Mouse (Mus musculus): ENCODE results near the gene Bloc1s1.
A peak's percentile ranks its signal among the peaks of the same experiment; 100 is the strongest.

Bloc1s1 gene

DNA sequence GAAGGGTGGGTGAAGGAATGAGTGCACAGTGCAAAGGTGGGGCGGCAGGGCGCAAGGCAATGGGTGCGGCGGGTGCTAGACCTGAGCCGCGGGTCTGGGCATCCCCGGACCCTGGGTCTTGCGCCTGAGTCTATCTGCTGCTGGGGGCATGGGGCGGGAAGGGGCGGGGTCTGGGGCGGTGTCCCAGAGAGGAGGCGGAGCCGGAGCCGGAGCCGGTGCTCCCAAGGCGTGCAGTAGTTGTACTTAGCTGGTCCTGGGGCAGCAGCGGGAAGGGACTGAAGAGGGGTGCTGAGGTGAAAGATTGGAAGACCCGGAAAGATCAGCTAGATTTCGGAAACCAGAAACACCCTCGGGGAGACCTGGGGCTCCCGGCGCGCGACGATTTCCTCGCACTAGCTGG lies 9.7 kb upstream of the Bloc1s1 start, which contains the start of gene Itga7:
Itga7 (plus strand) TSS at position 245 of the 400 bp plus-strand sequence.
- peak; percentile 45 to 69 for DNase-seq (ENCODE audit: inconsistent age in 2 of 2, low spot score in 1 of 2)

DNA sequence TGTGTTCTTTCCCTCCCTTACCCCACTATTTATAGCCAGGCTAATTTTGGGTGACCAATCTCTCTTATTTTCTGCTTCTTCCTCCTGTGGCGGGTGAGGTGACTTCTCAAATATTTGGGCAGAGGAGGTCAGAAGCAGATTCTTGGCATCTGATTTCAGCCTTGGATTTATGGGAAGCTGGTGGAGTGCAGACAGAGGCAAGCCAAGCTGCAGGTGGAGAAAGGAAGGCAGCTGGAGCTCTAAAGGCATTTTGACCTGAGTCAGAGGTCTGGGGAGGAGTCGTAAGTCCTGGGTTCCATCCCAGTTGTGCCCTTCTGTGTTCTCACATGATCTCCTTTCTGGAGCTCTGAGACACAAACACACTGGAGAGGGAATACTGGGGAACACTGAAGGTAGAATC lies 7.6 kb upstream of the Bloc1s1 start:
- DNase-seq (ENCODE audit: inconsistent age in 2 of 2, low spot score in 1 of 2): peak in 1 of 2 experiments; percentile 55

DNA sequence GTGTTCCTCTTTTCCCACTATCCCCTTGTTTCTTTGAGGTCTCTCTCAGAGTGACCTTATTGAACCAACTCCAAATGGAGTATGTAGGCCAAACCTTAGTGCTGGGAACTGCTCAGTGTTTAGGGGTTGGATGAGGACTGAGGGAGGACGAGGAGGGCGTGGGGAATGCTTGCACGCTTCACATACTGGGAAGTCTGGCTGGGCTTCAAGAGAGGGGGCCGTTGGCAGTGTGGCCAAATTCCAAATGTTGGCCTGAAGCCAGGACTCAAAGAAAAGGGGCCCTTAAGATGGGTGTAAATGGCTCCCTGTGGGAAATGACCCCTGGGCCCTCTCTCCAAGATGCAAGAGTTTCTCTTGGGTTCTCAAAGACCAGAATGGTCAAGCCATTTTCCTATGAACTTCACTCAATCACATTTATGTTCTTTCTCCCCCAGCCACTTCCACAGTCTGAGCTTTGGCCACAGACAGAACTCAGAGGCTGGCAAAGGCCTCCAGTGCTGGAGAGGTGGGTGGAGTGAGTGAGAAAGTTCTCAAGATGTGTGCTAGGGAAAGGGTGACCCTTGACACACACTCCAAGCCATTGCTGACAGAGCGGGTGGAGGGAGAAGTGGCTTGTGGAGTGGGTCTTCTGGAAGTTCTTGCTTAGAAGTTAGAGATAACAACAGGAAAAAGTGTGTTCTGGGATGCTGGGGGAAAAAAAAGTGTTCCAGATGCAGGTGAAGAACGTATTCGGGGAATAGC lies 6.0 kb upstream of the Bloc1s1 start:
- no peak for DNase-seq (ENCODE audit: inconsistent age in 2 of 2, low spot score in 1 of 2)

DNA sequence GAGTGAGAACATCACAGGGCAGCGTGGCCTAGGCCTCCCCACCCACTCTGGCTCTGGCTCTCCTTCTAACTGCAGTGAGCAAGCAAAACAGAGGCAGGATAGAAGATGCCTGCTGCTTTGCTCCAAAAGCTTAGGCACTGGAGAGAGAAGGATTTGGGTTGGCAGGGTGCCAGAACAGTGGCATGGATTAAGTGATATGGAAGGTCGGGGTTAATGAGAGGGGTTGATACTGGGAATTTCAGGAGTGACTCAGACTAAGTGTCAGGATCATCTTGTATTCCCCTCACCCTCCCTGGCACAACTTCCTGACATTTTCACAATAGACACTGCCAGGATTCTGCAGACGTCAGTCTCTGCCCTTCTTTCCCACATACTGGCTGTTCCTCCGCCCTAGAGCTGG lies 4.5 kb upstream of the Bloc1s1 start:
- peak in 1 of 2 experiments; percentile 44 for DNase-seq (ENCODE audit: inconsistent age in 2 of 2, low spot score in 1 of 2)

DNA sequence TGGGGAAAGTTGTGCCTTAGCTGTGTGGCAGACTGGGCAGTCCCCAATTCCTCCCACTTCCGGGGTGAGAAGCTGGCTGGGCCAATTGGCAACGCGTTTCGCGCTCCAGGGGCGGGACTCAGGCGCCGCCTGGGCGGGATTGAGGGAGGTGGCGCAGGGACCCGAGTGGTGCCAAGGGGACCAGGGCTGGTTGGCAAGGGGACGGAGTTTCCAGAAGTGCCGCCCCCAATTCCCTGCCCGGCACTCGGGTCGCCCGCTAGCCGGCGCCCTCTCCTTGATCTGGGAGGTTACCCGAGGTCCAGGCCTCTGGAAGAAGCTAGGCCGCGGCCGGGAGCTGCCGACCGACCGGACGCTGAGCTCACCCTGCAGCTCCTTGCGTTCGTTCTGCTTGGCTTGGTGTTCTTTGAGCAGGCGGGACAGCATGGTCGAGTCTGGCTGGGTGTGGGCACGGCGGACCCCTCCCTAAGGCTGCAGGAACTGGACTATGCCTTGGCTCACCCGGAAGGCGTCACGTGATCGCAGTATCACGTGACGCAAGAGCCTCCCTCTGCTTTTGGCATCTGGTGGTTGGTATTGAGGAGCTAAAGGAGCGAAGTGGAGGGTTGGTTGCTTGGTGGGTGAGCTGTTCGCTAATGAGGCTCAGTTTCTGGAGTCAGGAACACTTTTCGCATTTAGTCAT lies 683 bp downstream of the Bloc1s1 start:
- DNase-seq (ENCODE audit: inconsistent age in 2 of 2, low spot score in 1 of 2): peak; percentile 98 to 99

- no peak for DNase-seq (ENCODE audit: inconsistent age in 2 of 2, low spot score in 1 of 2)
Measured at GRCm38 (mm10) chr10:128922822-128923012, 1.1 kb downstream of the Bloc1s1 start, which contains the start of gene Rdh5. TSS of gene Rdh5 (minus strand) at chr10:128922888.

DNA sequence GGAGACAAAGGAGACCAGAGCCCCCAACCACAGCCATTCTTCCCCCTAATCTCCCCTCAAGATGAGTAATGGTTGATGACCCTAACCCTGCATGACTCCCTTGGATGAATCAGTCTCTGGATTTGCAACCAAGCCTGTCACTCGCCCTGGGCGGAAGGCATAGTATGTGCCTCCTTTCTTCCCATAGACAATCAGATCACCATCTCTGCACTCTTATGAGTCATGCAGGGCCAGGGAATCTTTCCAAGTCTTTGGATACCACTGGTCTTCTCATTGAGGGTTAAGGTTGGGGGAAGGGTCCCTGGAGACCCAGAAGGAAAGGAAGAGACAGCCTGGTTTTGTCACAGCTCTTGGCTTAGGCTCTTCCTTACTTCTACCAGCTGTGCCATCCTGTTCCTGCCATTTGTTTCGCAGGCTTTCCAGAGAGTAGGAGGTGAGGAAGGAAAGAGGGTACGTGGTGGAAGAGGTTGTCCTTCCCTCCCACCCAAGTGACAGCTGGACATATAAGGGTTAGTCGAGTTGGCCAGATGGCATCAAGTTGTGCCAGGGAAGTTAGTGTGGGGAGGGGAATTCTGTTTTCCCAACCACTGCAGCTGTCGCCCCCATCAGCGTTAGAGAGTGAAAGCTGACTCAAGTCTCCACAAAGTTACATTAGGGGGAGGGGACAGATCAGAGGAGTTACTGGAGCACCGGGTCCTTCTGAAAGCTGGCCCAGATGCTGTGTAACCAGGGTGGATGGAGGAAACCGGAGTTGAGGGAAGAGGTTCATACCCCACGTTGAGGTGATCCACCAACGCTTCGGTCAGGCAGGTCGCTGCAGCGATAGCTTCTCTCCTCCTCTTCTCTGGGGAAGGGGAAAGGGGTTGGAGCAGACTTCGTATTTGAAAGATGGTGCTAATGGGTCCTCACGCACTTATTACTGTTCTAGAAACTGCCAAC lies 1.7 kb downstream of the Bloc1s1 start:
- peak; percentile 80 to 86 for DNase-seq (ENCODE audit: inconsistent age in 2 of 2, low spot score in 1 of 2)

DNA sequence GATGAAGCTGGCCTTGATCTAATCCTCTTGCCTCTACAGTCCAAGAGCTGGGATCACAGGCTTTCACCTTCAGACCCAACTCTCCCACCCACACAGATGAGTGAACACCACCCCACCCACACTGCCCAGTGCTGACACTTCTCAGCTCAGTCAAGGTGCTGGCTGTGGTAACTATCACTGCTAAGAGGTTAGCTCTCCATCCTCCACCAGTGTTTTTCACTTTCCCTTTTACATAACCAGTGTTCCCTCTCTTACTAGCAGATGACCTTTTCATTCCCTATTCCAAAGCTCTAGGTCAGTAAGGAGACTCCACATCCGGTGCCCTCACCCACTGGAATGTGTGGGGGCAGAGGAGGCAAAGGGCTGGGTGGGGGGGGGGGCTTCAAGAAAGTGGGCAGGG lies 2.6 kb downstream of the Bloc1s1 start:
- peak in 1 of 2 experiments; percentile 26 for DNase-seq (ENCODE audit: inconsistent age in 2 of 2, low spot score in 1 of 2)

- peak; percentile 37 to 77 for DNase-seq (ENCODE audit: inconsistent age in 2 of 2, low spot score in 1 of 2)
Measured at GRCm38 (mm10) chr10:128920736-128921161, 3.1 kb downstream of the Bloc1s1 start.

DNA sequence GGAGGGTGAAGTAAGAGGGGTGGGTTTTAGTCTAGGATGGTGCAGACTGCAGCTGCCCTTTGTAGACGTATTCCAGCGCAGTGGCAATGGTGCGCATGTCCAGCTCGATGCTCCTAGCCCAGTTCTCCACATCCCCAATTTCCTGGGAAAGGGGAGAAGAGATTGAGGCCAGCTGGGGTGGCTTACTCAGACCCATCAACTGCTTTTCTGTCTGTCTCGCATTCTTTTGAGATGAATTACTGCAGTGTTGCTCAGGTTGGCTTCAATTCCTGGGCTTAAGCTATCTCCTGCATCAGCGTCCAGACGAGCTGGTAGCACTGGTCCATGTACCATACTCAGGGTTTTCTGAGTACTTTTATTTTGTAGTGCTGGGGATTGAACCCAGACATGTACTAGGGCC lies 3.9 kb downstream of the Bloc1s1 start:
- DNase-seq (ENCODE audit: inconsistent age in 2 of 2, low spot score in 1 of 2): no peak

GRCm38 (mm10) chr10:128919203-128919631 lies 4.6 kb downstream of the Bloc1s1 start:
- peak; percentile 29 to 57 for DNase-seq (ENCODE audit: inconsistent age in 2 of 2, low spot score in 1 of 2)

DNA sequence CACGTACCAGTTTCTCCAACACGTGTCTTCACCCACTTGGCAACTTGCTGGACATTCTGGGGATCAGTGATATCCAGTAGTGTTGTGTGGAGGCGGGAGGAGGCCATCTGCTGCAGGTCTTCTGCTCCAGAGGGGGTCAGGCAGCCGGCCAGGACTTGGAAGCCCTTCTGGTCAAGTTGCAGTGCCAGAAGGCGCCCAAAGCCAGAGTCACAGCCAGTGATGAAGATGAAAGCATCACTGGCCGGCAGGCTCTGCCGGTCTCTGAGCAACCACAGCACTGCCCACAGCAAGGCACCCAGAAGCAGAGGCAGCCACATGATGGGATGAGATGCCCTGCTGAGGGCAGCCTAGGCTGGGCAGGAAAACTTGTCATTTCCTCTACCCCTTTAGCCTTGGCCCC lies 5.6 kb downstream of the Bloc1s1 start:
- DNase-seq (ENCODE audit: inconsistent age in 2 of 2, low spot score in 1 of 2): peak; percentile 45 to 59

DNA sequence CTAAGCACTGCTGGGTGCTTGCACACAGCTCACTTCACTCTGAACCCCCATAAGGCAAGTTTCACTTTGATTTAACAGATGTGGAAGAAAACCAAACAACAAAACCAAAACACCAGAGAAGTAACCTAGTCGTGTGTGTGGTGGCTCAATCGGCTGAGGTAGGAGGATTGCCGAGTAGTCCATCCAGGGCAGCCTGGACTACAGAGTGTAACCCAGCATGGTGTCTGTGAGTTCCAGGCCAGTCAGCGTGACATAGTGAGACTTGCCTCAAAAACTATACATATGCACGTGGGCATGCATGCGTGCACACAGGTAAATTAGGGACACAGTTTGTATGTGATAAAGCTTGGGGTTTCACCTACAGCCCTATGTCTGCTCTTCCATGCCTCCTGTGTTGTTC lies 6.4 kb downstream of the Bloc1s1 start:
- DNase-seq (ENCODE audit: inconsistent age in 2 of 2, low spot score in 1 of 2): no peak

GRCm38 (mm10) chr10:128916665-128917064 lies 7.2 kb downstream of the Bloc1s1 start:
- no peak for DNase-seq (ENCODE audit: inconsistent age in 2 of 2, low spot score in 1 of 2)

- no peak for DNase-seq (ENCODE audit: inconsistent age in 2 of 2, low spot score in 1 of 2)
Measured at GRCm38 (mm10) chr10:128915550-128915949, 8.3 kb downstream of the Bloc1s1 start.

DNA sequence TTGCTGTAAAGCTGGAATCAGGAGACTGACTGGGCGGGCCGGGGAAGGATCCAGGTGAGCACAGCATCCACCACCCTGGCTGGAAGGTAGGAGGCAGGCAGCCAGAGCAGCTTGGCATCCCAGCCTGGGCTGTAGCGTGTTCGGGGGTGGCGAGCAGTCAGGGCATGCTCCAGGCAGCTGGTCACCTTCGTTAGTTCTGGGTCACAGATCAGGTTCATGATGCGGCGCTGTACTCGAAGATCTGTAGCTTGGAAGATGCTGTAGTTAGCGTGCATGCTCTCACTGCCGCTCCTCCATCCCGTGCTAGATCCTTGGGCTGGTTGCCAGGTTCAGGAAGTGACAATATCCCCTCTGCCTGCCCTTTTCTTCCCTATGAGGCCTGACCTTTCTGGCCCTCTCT lies 10.1 kb downstream of the Bloc1s1 start:
- DNase-seq (ENCODE audit: inconsistent age in 2 of 2, low spot score in 1 of 2): peak in 1 of 2 experiments; percentile 42

DNA sequence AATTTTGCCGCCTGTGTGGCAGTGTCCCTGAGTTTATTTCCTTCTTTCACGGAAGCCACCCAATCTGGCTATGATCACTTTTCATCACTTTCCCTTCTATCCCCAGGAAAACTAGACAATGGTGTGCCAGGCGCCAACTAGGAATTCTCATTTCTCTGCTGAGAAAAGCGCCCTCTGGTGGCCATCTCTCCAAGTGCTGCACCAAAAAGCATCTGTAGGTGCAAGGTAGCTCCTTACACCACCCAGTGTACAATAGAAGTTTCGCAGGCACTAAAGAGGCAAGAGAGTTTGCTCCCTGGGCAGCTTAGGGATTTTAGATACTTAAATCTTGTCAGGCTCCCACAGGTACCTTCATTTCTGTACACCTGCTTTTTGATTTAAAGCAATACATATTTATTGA lies 10.6 kb downstream of the Bloc1s1 start:
- DNase-seq (ENCODE audit: inconsistent age in 2 of 2, low spot score in 1 of 2): peak; percentile 87 to 96

DNA sequence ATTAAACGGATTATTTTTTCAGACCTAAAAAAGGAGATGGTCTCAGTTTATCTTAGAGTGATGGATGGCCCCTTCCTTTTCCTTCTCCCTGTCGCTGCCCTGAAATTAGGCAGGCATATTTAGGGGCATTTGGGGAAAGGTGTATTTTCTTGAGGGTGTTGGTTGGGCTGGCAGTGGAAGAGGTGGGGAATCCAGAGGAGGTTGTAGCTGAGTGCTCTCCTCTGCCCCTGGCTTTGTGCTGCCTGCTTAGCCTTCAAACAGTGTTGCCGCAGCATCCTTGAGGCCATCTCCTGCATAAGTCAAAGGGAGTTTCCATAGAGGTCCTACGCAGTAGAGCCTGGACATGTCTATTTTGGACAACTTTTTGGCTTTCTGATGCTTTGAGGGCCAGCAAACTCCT lies 11.0 kb downstream of the Bloc1s1 start:
- DNase-seq (ENCODE audit: inconsistent age in 2 of 2, low spot score in 1 of 2): no peak

GRCm38 (mm10) chr10:128912268-128912667 lies 11.6 kb downstream of the Bloc1s1 start:
- no peak for DNase-seq (ENCODE audit: inconsistent age in 2 of 2, low spot score in 1 of 2)

DNA sequence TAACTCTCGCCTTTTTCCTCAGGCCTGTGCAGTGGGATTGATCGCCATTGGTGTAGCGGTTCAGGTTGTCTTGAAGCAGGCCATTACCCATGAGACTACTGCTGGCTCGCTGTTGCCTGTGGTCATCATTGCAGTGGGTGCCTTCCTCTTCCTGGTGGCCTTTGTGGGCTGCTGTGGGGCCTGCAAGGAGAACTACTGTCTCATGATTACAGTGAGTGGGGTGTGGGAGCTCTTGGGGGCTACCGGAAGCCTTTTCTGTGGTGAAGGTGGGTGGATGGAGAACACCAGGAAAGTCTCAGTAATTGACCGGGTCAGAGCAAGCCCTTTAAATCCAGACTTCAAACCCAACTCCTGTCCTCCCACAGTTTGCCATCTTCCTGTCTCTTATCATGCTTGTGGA lies 12.4 kb downstream of the Bloc1s1 start:
- peak in 1 of 2 experiments; percentile 26 for DNase-seq (ENCODE audit: inconsistent age in 2 of 2, low spot score in 1 of 2)

DNA sequence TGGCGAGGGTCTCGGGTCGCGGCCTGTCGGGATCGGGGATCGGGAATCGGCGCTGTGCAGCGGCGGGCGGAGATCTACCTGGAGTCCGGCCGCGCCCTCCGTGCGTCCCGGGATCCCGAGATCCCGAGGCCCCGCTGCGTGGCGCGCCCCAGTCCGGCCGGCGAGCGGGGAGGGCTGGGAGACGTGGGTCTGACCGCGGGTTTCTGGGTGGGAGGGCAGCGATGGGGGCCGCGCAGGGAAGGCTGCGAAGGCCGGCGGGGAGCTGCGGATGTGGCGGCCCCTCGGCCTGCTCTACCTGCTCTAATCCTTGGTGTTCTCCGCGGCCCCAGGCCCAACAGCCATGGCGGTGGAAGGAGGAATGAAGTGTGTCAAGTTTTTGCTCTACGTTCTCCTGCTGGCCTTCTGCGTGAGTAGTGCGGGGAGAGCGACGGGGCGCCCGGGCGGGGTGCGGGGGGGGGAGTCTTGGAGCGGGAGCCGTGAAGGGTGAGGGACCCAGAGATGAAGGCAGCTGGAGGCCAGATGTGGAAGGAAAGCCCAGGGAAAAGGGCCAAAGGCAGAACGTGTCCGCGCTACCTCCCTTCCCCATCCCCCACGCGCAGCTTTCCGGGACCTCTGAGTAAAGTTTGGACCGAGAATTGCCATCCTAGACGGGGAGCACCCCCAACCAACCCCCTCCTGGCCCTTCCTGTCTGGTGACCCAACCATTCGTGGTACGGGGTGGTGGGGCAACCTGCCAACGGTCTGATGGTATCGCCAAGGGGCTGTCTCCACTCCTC lies 13.6 kb downstream of the Bloc1s1 start:
- DNase-seq (ENCODE audit: inconsistent age in 2 of 2, low spot score in 1 of 2): peak; percentile 73 to 86
